Mouse (Mus musculus) bone marrow macrophage, adult 2 months (primary cell): ENCODE measurements around the gene Zfp704.

Source experiments
- CTCF ChIP-seq: IDR thresholded peaks from 2 replicates; pipeline ENCODE4 v1.5.1; 2012; ENCODE audit warnings: low read depth, mild to moderate bottlenecking, low read length, moderate library complexity
- POLR2A ChIP-seq: IDR thresholded peaks from 2 replicates; pipeline ENCODE4 v1.6.1; 2012; ENCODE audit warnings: mild to moderate bottlenecking, low read depth, low read length, borderline replicate concordance

- no peak for TF ChIP-seq CTCF
- no peak for TF ChIP-seq POLR2A
Measured at GRCm38 (mm10) chr3:9580102-9580501, 29.8 kb downstream of the Zfp704 start.
